Mouse (Mus musculus): ENCODE measurements around the gene Samd4b.

DNA sequence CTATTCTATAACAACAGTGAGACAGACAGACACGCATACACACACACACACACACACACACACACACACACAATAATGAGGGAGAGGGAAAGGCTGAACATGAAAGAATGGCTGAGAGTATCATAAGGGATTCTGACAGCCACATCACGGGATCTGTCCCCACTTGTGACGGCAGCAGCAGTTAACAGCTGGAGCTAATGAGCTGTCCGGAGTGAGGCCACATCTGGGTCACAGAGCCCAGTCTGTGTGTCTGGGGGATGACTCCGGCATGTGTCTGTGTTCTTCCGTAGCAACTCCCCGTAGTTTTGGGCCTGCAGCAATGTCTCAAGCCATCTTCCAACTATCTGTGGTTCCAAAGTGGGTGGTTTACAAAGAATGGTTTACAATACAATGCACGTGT lies 65.9 kb downstream of the Samd4b start:
- TF ChIP-seq EP300 (IDR thresholded peaks at IDR 0.05; ENCODE audit: low read depth): no peak
- TF ChIP-seq CTCF (IDR thresholded peaks at IDR 0.05; ENCODE audit: low read depth): no peak
